Mouse (Mus musculus): ENCODE measurements around the gene Pisd. TPM values are rescaled to one million over a fixed set of nuclear protein-coding genes. Genes with fewer than 3 reads are reported as not detected.

Pisd gene
- total and polyA plus RNA-seq, 3 experiments = 45.2 to 57.1 (median 52.1) TPM

DNA sequence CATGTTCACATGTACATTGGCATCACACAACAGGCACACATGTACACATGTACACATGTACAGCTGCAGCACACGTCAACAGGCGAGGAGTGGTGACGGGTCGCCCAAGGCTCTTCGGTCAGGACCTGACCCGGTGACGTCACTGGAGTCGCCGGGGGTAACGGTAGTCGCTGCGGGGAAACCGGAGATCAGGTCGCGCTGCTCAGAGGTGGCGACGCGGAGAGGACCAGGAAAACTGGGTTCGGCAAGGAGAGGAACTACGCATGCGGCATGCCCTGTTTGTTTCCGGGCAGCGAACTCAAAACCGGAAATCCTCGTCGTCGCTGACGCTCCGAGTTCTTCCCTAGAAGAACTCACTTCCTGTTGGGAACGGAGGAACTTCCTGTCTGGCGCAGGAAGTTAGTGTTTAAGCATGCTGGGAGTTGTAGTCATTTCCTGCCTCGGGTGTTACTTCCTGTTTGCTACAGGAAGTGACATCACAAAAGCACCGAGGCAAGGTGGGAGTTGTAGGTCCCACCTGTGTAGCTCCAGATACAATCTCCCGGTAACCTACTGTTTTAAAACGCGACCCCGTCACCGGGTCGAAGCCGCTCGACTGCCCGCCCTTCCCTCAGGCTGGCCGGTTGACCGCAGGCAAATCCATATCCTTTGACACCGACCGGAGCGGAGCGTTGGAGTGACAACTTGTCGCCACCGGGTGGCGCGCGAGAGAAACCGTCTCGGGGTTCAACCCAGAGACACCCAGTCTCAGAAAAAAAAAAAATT lies 71.6 kb downstream of the Pisd start (continued):
- TF ChIP-seq NELFE (IDR thresholded peaks at IDR 0.05; ENCODE audit: low read depth, low read length) = peak; percentile 33; the same call in 1 of the 2 replicates
- peak; percentile 78 for TF ChIP-seq NRF1 (IDR thresholded peaks at IDR 0.05; ENCODE audit: low read depth, low read length)
- no peak for TF ChIP-seq MAFK (IDR thresholded peaks at IDR 0.05; ENCODE audit: insufficient replicate concordance, low read length)
- TF ChIP-seq SIN3A (IDR thresholded peaks at IDR 0.05; ENCODE audit: low read length) = peak; percentile 47; the same call in 1 of the 2 replicates
- TF ChIP-seq JUN (IDR thresholded peaks at IDR 0.05; ENCODE audit: insufficient read depth, low read depth, low read length) = peak; percentile 73; the same call in 1 of the 2 replicates
- peak; percentile 71 for TF ChIP-seq JUND (conservative IDR thresholded peaks at IDR 0.05; ENCODE audit: low read depth, low read length)
- peak; percentile 47 for TF ChIP-seq RAD21 (IDR thresholded peaks at IDR 0.05; ENCODE audit: low read depth, low read length)
- TF ChIP-seq MAX (IDR thresholded peaks at IDR 0.05; ENCODE audit: low read length) = no peak
- no peak for TF ChIP-seq ZC3H11A (IDR thresholded peaks at IDR 0.05; ENCODE audit: low read depth, low read length)
- TF ChIP-seq POLR2AphosphoS2 (IDR thresholded peaks at IDR 0.05; ENCODE audit: low read depth, low read length) = no peak
- no peak for TF ChIP-seq USF2 (conservative IDR thresholded peaks at IDR 0.05; ENCODE audit: low read depth, low read length)
- TF ChIP-seq MYC (IDR thresholded peaks at IDR 0.05; ENCODE audit: low read depth, low read length) = peak; percentile 63; the same call in 1 of the 2 replicates
- peak; percentile 71 for TF ChIP-seq RCOR1 (conservative IDR thresholded peaks at IDR 0.05; ENCODE audit: low read depth, low read length)

GRCm38 (mm10) chr5:32713042-32713702 lies 72.3 kb downstream of the Pisd start:
- no peak overlapping the region for H3K4me2 ChIP-seq (ENCODE audit: insufficient read depth, low read depth, poor library complexity, severe bottlenecking)
- dilution Hi-C loops (cut with MboI; ENCODE audit: extremely low pct_ligation_motif_present, extremely low pct_unique_long_range_greater_than_20kb, low sequenced_read_pairs) = no loop called here
- DNase-seq (ENCODE audit: extremely low read depth) = peak; percentile 74

More at GRCm38 (mm10) chr5:32713042-32713702, 72.3 kb downstream of the Pisd start:
- TF ChIP-seq MYC (IDR thresholded peaks at IDR 0.05; ENCODE audit: low read depth, low read length) = peak; percentile 77
- peak; percentile 52 for TF ChIP-seq USF2 (conservative IDR thresholded peaks at IDR 0.05; ENCODE audit: low read depth, low read length)
- TF ChIP-seq MXI1 (IDR thresholded peaks at IDR 0.05; ENCODE audit: low read depth, low read length) = 0 out of 2 replicates have a peak, but pooled peaks have one; percentile 52
- TF ChIP-seq E2F4 (IDR thresholded peaks at IDR 0.05; ENCODE audit: insufficient replicate concordance, low read depth, low read length) = no peak
- TF ChIP-seq MAX (IDR thresholded peaks at IDR 0.05; ENCODE audit: low read length) = peak; percentile 54
- TF ChIP-seq ZNF384 (IDR thresholded peaks at IDR 0.05; ENCODE audit: low read depth, low read length) = no peak
- peak; percentile 54; the same call in 1 of the 2 replicates for TF ChIP-seq BHLHE40 (IDR thresholded peaks at IDR 0.05; ENCODE audit: low read depth, low read length)
- TF ChIP-seq CTCF (conservative IDR thresholded peaks at IDR 0.05 in 1 of 2, IDR thresholded peaks at IDR 0.05 in 1 of 2; ENCODE audit: low read depth in 2 of 2, low read length in 2 of 2) = peak in 1 of 2 experiments; percentile 17; a peak in 1 of 4 replicates
- TF ChIP-seq RCOR1 (conservative IDR thresholded peaks at IDR 0.05; ENCODE audit: low read depth, low read length) = peak; percentile 47; the same call in 1 of the 2 replicates
- no peak for TF ChIP-seq NRF1 (IDR thresholded peaks at IDR 0.05; ENCODE audit: low read depth, low read length)
- 0 out of 2 replicates have a peak, but pooled peaks have one; percentile 34 for TF ChIP-seq MAFK (IDR thresholded peaks at IDR 0.05; ENCODE audit: insufficient replicate concordance, low read length)
- no peaks in the 10 kb centered on the region; a peak in 2 of 4 replicates for H3K4me1 ChIP-seq (ENCODE audit: control insufficient read depth in 1 of 2, insufficient read depth in 2 of 2)
- peaks cover 31% of the 10 kb centered on the region for H3K9me3 ChIP-seq (replicated peaks; ENCODE audit: low read length)
- no peaks in the 10 kb centered on the region for H3K36me3 ChIP-seq (replicated peaks in 1 of 2; ENCODE audit: control insufficient read depth in 1 of 2, insufficient read depth in 1 of 2, low read length in 1 of 2)
- no peaks in the 10 kb centered on the region for H3K79me2 ChIP-seq (replicated peaks; ENCODE audit: control insufficient read depth, extremely low read depth, insufficient read depth, poor library complexity, severe bottlenecking)
- peak overlapping the region; percentile 74 for H3K27ac ChIP-seq (ENCODE audit: insufficient read depth, low read depth)
- no peak overlapping the region for H3K9ac ChIP-seq (ENCODE audit: insufficient read depth, low read depth)
- in situ Hi-C loops (cut with MboI; ENCODE audit: low pct_ligation_motif_present, low pct_unique_long_range_greater_than_20kb, low sequenced_read_pairs) = no loop called here
- peak overlapping the region; percentile 53 to 59 (median 58) for H3K4me3 ChIP-seq (replicated peaks in 1 of 3; ENCODE audit: low read depth in 2 of 3, low read length in 2 of 3, poor library complexity in 1 of 3)
- no peaks in the 10 kb centered on the region for H3K27me3 ChIP-seq (replicated peaks)
